Mouse (Mus musculus) lung, adult 2 months (tissue): ENCODE data around the gene Acaa1b.

Experiments
- CTCF ChIP-seq: fragments of 200-500 bp; IDR thresholded peaks from 2 replicates; pipeline ENCODE4 v1.5.1; 2011; ENCODE audit warnings: mild to moderate bottlenecking, low read length, control low read depth; ENCODE audit not compliant: insufficient read depth
- POLR2A ChIP-seq: fragments of 200-500 bp; IDR thresholded peaks from 2 replicates; pipeline ENCODE4 v1.6.1; 2011; ENCODE audit warnings: low read depth, mild to moderate bottlenecking, control low read depth, low read length, borderline replicate concordance; ENCODE audit errors: extremely low read depth

- TF ChIP-seq CTCF (no peak), POLR2A (no peak)
These were observed 46.3 kb downstream of the Acaa1b start for GRCm38 (mm10) chr9:119110640-119111039.
